Mouse (Mus musculus): ENCODE data around the gene Nkx6-2. TPM values are rescaled to one million over a fixed set of nuclear protein-coding genes. Genes with fewer than 3 reads are reported as not detected.

Nkx6-2 gene
- polyA plus RNA-seq, 1 experiment = 0.06 TPM

DNA sequence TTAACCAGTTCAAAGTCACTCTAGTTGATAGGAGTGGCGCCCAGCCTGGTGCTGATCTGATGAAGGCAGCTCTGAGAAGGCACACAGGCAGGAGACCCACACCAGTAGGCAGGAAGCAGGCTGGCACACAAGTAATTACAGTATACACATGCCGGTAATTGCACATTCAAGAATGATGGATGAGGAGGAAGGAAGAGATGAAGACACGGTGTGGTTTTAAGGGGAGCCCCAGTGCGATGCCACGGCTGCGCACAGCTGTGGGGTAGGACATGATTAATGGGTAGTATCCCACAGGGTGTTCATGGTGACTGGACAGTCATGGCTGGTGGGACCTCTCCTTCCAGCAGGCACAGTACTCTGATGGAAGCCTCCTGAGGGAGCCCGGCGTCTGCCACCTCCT lies 16.1 kb downstream of the Nkx6-2 start:
- no peak overlapping the region for H3K4me3 ChIP-seq (ENCODE audit: insufficient read depth, low read depth, low read length)
- TF ChIP-seq CTCF (conservative IDR thresholded peaks at IDR 0.05; ENCODE audit: insufficient read depth, insufficient read length, low read depth, low read length) (no peak), POLR2A (IDR thresholded peaks at IDR 0.05; ENCODE audit: low read depth, low read length) (no peak)
- DNase-seq = no peak
- 64% methylated on average over 8 of the region's 8 CpGs for WGBS
- no peaks in the 10 kb centered on the region for H3K4me1 ChIP-seq (ENCODE audit: control insufficient read depth, insufficient read depth, low read length)
- no peaks in the 10 kb centered on the region for H3K27me3 ChIP-seq (replicated peaks; ENCODE audit: control insufficient read depth, insufficient read depth, low read length)
- no peak overlapping the region for H3K27ac ChIP-seq (ENCODE audit: insufficient read depth, low read depth, low read length)
- H3K36me3 ChIP-seq (ENCODE audit: control insufficient read depth, insufficient read depth, low read length) = no peaks in the 10 kb centered on the region

DNA sequence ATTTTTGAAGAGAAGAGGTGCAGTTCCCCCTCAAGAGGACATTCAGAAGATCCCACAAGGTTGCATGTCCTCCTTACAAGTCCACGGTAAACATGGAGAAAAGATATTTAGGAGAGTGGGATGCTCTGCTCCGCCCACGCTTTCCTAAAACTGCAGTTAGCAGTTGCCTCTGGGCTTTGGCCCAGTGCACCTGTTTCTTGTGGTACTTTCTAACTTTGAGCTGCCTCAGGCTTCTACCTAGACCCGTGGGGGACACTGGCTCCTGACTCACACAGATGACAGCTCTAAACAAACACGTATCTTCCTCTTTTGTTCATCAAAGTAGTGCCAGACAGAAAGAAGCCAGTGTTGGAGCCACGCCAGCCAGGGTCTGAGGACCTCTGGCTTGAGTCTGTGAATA lies 16.6 kb downstream of the Nkx6-2 start:
- Histone ChIP-seq H3K36me3 (ENCODE audit: control insufficient read depth, insufficient read depth, low read length) (no peaks in the 10 kb centered on the region), H3K27me3 (replicated peaks; ENCODE audit: control insufficient read depth, insufficient read depth, low read length) (no peaks in the 10 kb centered on the region), H3K4me3 (ENCODE audit: insufficient read depth, low read depth, low read length) (no peak overlapping the region), H3K4me1 (ENCODE audit: control insufficient read depth, insufficient read depth, low read length) (no peaks in the 10 kb centered on the region), H3K27ac (ENCODE audit: insufficient read depth, low read depth, low read length) (no peak overlapping the region)
- no peak for TF ChIP-seq CTCF (conservative IDR thresholded peaks at IDR 0.05; ENCODE audit: insufficient read depth, insufficient read length, low read depth, low read length)
- no peak for TF ChIP-seq POLR2A (IDR thresholded peaks at IDR 0.05; ENCODE audit: low read depth, low read length)
- no peak for DNase-seq
- WGBS = 77% methylated on average over 6 of the region's 6 CpGs

DNA sequence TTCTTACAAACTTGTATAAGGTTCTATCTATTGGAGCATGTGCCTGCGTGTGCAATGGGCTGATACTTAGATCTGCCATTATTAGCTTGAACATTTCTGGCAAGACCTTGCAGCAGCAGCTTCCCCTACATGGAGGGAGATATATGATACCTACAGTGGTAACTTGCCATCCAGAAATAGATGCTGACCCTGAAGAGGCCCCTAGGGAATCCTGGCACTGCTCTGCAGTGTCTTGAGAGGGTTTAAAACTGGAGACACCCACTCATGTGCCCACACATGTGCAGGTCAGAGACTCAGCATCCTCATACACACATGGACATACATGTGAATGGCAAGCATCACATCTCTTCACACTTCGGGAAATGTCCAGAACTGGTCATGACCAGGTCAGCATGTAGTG lies 18.4 kb downstream of the Nkx6-2 start:
- no peaks in the 10 kb centered on the region; the same call in 1 of the 2 replicates for H3K36me3 ChIP-seq (ENCODE audit: control insufficient read depth, insufficient read depth, low read length)
- no peaks in the 10 kb centered on the region for H3K4me1 ChIP-seq (ENCODE audit: control insufficient read depth, insufficient read depth, low read length)
- TF ChIP-seq POLR2A (IDR thresholded peaks at IDR 0.05; ENCODE audit: low read depth, low read length) = no peak
- no peak for TF ChIP-seq CTCF (conservative IDR thresholded peaks at IDR 0.05; ENCODE audit: insufficient read depth, insufficient read length, low read depth, low read length)
- 90% methylated on average over 2 of the region's 2 CpGs for WGBS
- H3K27me3 ChIP-seq (replicated peaks; ENCODE audit: control insufficient read depth, insufficient read depth, low read length) = no peaks in the 10 kb centered on the region
- no peak overlapping the region for H3K4me3 ChIP-seq (ENCODE audit: insufficient read depth, low read depth, low read length)
- no peak overlapping the region for H3K27ac ChIP-seq (ENCODE audit: insufficient read depth, low read depth, low read length)
- no peak for DNase-seq

DNA sequence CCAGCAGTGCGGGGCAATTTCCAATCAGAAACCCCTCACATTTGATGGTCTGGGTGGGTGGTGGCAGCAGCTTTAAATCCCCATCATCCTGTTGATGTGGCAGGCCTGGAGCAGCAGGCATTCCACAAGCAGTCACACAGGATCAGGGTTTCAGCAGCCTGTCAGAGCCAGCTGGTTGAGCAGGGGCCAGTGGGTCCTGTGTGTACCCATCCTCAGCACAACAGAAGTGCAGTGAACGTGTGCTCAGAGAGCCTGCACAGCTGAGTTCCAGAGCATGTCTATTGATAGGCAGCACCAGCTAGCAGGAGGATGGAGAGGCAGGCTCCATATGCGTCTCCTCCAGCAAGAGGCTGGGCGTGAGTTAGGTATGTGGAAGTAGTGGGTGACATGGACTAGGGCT lies 19.2 kb downstream of the Nkx6-2 start:
- TF ChIP-seq CTCF (conservative IDR thresholded peaks at IDR 0.05; ENCODE audit: insufficient read depth, insufficient read length, low read depth, low read length) (no peak), POLR2A (IDR thresholded peaks at IDR 0.05; ENCODE audit: low read depth, low read length) (no peak)
- Histone ChIP-seq H3K27ac (ENCODE audit: insufficient read depth, low read depth, low read length) (no peak overlapping the region), H3K4me1 (ENCODE audit: control insufficient read depth, insufficient read depth, low read length) (no peaks in the 10 kb centered on the region), H3K4me3 (ENCODE audit: insufficient read depth, low read depth, low read length) (no peak overlapping the region), H3K27me3 (replicated peaks; ENCODE audit: control insufficient read depth, insufficient read depth, low read length) (no peaks in the 10 kb centered on the region), H3K36me3 (ENCODE audit: control insufficient read depth, insufficient read depth, low read length) (peaks cover 1% of the 10 kb centered on the region)
- WGBS = 95% methylated on average over 4 of the region's 4 CpGs
- DNase-seq = no peak

DNA sequence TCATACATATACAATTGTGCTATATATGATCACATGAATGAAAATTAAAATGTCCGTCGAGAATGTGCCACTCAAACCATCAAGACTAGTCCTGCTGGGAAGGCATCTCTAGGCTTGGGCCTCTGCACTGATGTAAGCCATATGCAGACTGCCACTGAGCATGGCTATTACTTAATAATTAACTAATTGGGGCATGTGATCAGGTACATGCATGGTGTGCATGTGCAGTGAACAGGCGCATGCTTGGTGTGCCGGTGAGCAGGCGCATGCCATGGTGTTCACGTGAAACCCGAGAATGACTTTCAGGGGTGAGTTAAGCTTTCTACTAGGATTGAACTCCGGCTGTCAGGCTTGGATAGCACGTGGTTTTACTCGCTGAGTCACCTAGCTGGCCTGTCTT lies 22.9 kb downstream of the Nkx6-2 start:
- WGBS = 58% methylated on average over 10 of the region's 10 CpGs
- peak; percentile 47 for DNase-seq
- no peak for TF ChIP-seq CTCF (conservative IDR thresholded peaks at IDR 0.05; ENCODE audit: insufficient read depth, insufficient read length, low read depth, low read length)
- no peak for TF ChIP-seq POLR2A (IDR thresholded peaks at IDR 0.05; ENCODE audit: low read depth, low read length)

DNA sequence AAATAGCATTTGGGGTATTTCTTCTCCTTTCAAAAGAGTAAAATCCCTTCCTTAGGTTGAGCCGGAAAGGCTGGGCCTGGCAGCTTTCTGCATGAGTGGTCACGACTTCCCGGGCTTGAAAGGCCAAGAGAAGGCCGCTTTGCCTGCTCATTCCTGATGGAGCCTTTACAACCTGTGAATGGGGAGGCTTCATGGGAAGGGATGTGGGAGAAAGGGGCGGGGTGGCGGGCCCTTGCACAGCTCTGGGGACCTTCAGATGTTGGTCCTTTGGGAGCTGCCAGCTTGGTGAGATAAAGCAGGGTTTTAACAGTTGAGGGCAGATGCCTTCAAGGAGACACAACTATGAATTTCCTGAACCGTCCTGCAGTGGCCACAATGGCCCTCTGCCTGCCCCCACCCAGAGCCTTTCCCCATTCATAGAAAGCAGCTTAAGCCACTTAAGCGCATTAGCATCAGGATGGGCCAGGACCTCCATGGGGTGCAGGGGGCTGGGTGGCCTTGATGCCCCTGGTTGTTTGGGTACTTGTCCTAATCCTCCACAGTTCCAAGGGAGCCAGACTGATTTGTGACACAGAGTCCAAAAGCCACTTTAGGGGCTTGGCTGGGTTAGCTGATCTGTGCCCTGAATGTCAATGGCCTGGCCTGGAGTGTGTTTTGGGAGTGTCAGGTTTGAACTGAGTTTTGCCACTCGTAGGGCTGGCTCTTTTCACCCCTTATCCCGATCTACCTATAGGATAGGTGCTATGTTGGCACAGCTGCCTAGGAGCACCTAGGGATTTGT lies 25.7 kb downstream of the Nkx6-2 start:
- Histone ChIP-seq H3K27ac (ENCODE audit: insufficient read depth, low read depth, low read length) (no peak overlapping the region), H3K4me3 (ENCODE audit: insufficient read depth, low read depth, low read length) (no peak overlapping the region), H3K27me3 (replicated peaks; ENCODE audit: control insufficient read depth, insufficient read depth, low read length) (no peaks in the 10 kb centered on the region), H3K36me3 (ENCODE audit: control insufficient read depth, insufficient read depth, low read length) (peaks cover 1% of the 10 kb centered on the region), H3K4me1 (ENCODE audit: control insufficient read depth, insufficient read depth, low read length) (no peaks in the 10 kb centered on the region)
- TF ChIP-seq POLR2A (IDR thresholded peaks at IDR 0.05; ENCODE audit: low read depth, low read length) = no peak
- TF ChIP-seq CTCF (conservative IDR thresholded peaks at IDR 0.05; ENCODE audit: insufficient read depth, insufficient read length, low read depth, low read length) = no peak
- peak; percentile 8 for DNase-seq
- WGBS = 57% methylated on average over 10 of the region's 10 CpGs

More for the DNA sequence above, 22.9 kb downstream of the Nkx6-2 start:
- Histone ChIP-seq H3K4me1 (ENCODE audit: control insufficient read depth, insufficient read depth, low read length) (no peaks in the 10 kb centered on the region), H3K27me3 (replicated peaks; ENCODE audit: control insufficient read depth, insufficient read depth, low read length) (no peaks in the 10 kb centered on the region), H3K4me3 (ENCODE audit: insufficient read depth, low read depth, low read length) (no peak overlapping the region), H3K36me3 (ENCODE audit: control insufficient read depth, insufficient read depth, low read length) (peaks cover 1% of the 10 kb centered on the region), H3K27ac (ENCODE audit: insufficient read depth, low read depth, low read length) (no peak overlapping the region)

DNA sequence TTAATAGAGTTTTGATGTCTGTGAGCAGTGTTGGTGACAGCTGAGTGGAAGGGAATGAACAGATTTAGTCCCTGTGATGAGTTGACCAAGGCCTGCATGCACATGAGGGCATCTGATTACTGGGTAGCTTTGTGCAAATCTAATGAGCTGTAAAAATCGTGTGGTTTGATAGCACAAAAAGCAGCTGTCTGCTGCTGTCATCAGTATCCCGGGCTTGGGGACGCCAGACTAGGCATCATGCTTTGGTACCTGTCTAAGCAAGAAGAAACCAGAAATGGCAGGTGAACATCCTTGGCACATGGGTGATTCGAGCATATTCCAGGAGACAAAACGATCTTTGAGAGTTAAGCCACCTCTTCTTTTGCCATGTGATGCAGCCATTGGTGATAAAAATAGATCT lies 26.3 kb downstream of the Nkx6-2 start:
- Histone ChIP-seq H3K27me3 (replicated peaks; ENCODE audit: control insufficient read depth, insufficient read depth, low read length) (no peaks in the 10 kb centered on the region), H3K4me1 (ENCODE audit: control insufficient read depth, insufficient read depth, low read length) (no peaks in the 10 kb centered on the region), H3K36me3 (ENCODE audit: control insufficient read depth, insufficient read depth, low read length) (peaks cover 1% of the 10 kb centered on the region), H3K4me3 (ENCODE audit: insufficient read depth, low read depth, low read length) (no peak overlapping the region), H3K27ac (ENCODE audit: insufficient read depth, low read depth, low read length) (no peak overlapping the region)
- WGBS = 68% methylated on average over 5 of the region's 5 CpGs
- DNase-seq = no peak
- TF ChIP-seq CTCF (conservative IDR thresholded peaks at IDR 0.05; ENCODE audit: insufficient read depth, insufficient read length, low read depth, low read length) (no peak), POLR2A (IDR thresholded peaks at IDR 0.05; ENCODE audit: low read depth, low read length) (no peak)

Data from kidney, adult 2 months (tissue).